Mouse (Mus musculus) ES-Bruce4 (cell line): ENCODE data around the gene Krtcap2.

Source experiments
- CTCF ChIP-seq: IDR thresholded peaks from one replicate; pipeline ENCODE4 v1.8.1; 2011; ENCODE audit warnings: low read depth, low read length
- EP300 ChIP-seq: IDR thresholded peaks from 2 replicates; pipeline ENCODE4 v1.6.1; 2011; ENCODE audit warnings: low read depth, low read length; ENCODE audit not compliant: insufficient read depth
- POLR2A ChIP-seq: IDR thresholded peaks from one replicate; pipeline ENCODE4 v1.8.1; 2011; ENCODE audit warnings: low read length; ENCODE audit not compliant: insufficient read depth

- no peak for TF ChIP-seq POLR2A
- TF ChIP-seq EP300 = no peak
- TF ChIP-seq CTCF = no peak
These were observed 19.4 kb upstream of the Krtcap2 start for GRCm38 (mm10) chr3:89226361-89226760.
